Mouse (Mus musculus): ENCODE data around the gene Sash1. TPM values are rescaled to one million over a fixed set of nuclear protein-coding genes. Genes with fewer than 3 reads are reported as not detected.

The Sash1 gene
- total and polyA plus RNA-seq, 3 experiments: 0.16 TPM; not detected in 2

DNA sequence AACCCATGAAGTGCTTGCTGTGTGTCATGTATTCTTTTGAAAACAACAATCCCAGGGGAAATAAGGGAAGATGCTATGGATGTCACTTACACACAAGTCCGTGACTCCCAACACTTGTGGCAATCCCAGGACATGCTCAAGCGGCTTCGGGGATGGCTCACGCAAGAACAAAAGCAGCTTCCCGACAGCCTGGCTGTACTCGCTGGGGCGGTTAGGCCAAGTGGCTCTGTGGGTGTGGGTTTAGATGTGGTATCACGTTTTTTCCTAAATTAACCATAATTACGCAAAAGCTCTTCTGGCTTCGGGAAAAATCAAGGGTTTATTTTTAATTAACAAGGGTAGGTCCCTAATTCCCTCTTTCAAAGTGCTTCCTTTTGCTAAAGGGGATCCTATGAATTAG, 59.6 kb downstream of the Sash1 start:
- DNase-seq (ENCODE audit: low spot score): no peak
- no peaks in the 10 kb centered on the region for H3K4me1 ChIP-seq (ENCODE audit: insufficient read depth, low read depth, low read length)
- ATAC-seq (ENCODE audit: extremely low read depth, insufficient number of reproducible peaks, low FRiP score, poor library complexity, severe bottlenecking): no peak
- TF ChIP-seq POLR2AphosphoS5 (IDR thresholded peaks at IDR 0.05; ENCODE audit: insufficient replicate concordance, low read depth, low read length): no peak
- TF ChIP-seq TAL1 (conservative IDR thresholded peaks at IDR 0.05; ENCODE audit: low read depth, low read length): no peak
- no peak for TF ChIP-seq CTCF (IDR thresholded peaks at IDR 0.05; ENCODE audit: low read depth, low read length)
- no peak for TF ChIP-seq GATA1 (IDR thresholded peaks at IDR 0.05; ENCODE audit: borderline replicate concordance, low read length)
- no peak for TF ChIP-seq GATA2 (IDR thresholded peaks at IDR 0.05; ENCODE audit: borderline replicate concordance, low read depth, low read length)
- H3K4me3 ChIP-seq (ENCODE audit: low read depth, low read length): no peak overlapping the region
- peaks cover 26% of the 10 kb centered on the region for H3K9me3 ChIP-seq (replicated peaks)
- no peaks in the 10 kb centered on the region for H3K36me3 ChIP-seq (replicated peaks)
- H3K27me3 ChIP-seq (ENCODE audit: insufficient read depth, low read length): no peaks in the 10 kb centered on the region

DNA sequence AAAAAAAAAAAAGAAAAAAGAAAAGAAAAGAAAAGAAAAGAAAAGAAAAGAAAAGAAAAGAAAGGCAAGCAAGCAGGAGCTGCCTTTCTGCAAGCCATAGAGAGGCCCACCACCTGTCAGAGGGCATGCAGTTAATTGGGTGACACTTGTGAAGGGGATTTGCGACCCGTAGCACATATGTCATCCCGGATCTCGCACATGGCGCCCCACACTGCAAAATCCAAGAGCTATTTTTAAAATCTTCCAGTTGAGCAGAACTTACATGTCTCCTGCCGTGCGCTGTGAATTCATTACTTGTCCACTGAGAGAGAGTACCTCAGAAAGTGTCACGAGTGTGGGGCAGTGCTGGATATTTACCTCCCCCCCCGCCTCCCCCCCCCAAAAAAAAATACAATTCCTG, 60.0 kb downstream of the Sash1 start:
- DNase-seq (ENCODE audit: low spot score): no peak
- Histone ChIP-seq H3K9me3 (replicated peaks) (peaks cover 26% of the 10 kb centered on the region), H3K4me3 (ENCODE audit: low read depth, low read length) (no peak overlapping the region), H3K36me3 (replicated peaks) (no peaks in the 10 kb centered on the region), H3K4me1 (ENCODE audit: insufficient read depth, low read depth, low read length) (no peaks in the 10 kb centered on the region), H3K27me3 (ENCODE audit: insufficient read depth, low read length) (no peaks in the 10 kb centered on the region)
- no peak for ATAC-seq (ENCODE audit: extremely low read depth, insufficient number of reproducible peaks, low FRiP score, poor library complexity, severe bottlenecking)
- TF ChIP-seq CTCF (IDR thresholded peaks at IDR 0.05; ENCODE audit: low read depth, low read length): no peak
- TF ChIP-seq GATA1 (IDR thresholded peaks at IDR 0.05; ENCODE audit: borderline replicate concordance, low read length): no peak
- TF ChIP-seq TAL1 (conservative IDR thresholded peaks at IDR 0.05; ENCODE audit: low read depth, low read length): no peak
- TF ChIP-seq GATA2 (IDR thresholded peaks at IDR 0.05; ENCODE audit: borderline replicate concordance, low read depth, low read length): no peak
- no peak for TF ChIP-seq POLR2AphosphoS5 (IDR thresholded peaks at IDR 0.05; ENCODE audit: insufficient replicate concordance, low read depth, low read length)

DNA sequence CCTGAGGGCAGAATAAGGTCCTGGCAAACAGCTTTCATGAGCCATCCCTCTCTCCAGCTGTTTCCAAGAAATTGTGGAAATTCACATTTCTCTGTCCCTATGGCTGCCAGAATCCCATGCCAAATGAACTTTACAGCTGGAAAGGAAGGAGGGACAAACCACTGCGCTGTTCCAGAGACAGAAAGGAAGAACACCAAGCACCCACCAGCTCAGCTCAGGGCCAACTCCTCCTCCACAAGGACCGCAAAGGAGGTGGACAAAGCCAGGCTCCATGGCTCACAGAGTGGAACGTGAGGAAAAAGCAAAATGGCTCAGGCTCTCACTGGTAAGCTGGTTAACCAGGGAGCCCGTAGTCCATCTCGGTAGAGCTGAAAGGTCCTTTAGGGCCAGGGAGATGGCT, 67.8 kb downstream of the Sash1 start:
- no peaks in the 10 kb centered on the region for H3K27me3 ChIP-seq (ENCODE audit: insufficient read depth, low read length)
- H3K36me3 ChIP-seq (replicated peaks): no peaks in the 10 kb centered on the region
- no peak overlapping the region for H3K4me3 ChIP-seq (ENCODE audit: low read depth, low read length)
- DNase-seq (ENCODE audit: low spot score): no peak
- no peaks in the 10 kb centered on the region for H3K4me1 ChIP-seq (ENCODE audit: insufficient read depth, low read depth, low read length)
- no peak for TF ChIP-seq GATA2 (IDR thresholded peaks at IDR 0.05; ENCODE audit: borderline replicate concordance, low read depth, low read length)
- TF ChIP-seq GATA1 (IDR thresholded peaks at IDR 0.05; ENCODE audit: borderline replicate concordance, low read length): no peak
- no peak for TF ChIP-seq TAL1 (conservative IDR thresholded peaks at IDR 0.05; ENCODE audit: low read depth, low read length)
- no peak for TF ChIP-seq POLR2AphosphoS5 (IDR thresholded peaks at IDR 0.05; ENCODE audit: insufficient replicate concordance, low read depth, low read length)
- no peak for TF ChIP-seq CTCF (IDR thresholded peaks at IDR 0.05; ENCODE audit: low read depth, low read length)
- no peak for ATAC-seq (ENCODE audit: extremely low read depth, insufficient number of reproducible peaks, low FRiP score, poor library complexity, severe bottlenecking)
- H3K9me3 ChIP-seq (replicated peaks): peaks cover 34% of the 10 kb centered on the region

DNA sequence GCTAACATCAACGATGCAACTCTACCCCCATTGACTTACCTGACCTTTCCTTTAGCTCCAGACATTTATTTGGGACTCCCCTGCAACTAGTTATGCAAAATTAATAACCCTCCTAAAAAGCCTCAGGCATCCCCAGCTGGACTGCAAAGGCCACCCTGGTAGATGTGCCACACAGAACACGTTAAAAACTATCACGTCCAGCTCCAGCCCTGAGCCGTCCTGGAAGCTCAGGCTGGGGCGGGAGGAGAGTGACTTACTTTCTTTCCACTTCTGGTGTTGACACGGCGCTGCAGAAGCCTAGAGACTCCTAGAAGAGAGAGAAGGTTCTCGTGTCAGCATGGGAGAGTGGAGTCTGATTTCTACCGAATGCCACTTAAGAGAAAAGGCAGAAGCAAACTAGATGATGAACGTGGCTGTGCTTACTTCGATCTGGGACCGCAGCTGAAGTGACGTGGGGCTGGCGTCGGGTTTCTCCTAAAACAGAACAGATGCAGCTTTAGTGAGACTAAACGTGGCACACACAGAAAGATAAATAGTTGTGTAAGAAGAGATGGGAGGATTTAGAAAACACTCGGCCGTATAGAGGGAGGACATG, 71.8 kb downstream of the Sash1 start:
- DNase-seq (ENCODE audit: low spot score) (no peak), ATAC-seq (ENCODE audit: extremely low read depth, insufficient number of reproducible peaks, low FRiP score, poor library complexity, severe bottlenecking) (no peak)
- Histone ChIP-seq H3K27me3 (ENCODE audit: insufficient read depth, low read length) (no peaks in the 10 kb centered on the region), H3K4me3 (ENCODE audit: low read depth, low read length) (no peak overlapping the region), H3K9me3 (replicated peaks) (peaks cover 38% of the 10 kb centered on the region), H3K36me3 (replicated peaks) (no peaks in the 10 kb centered on the region), H3K4me1 (ENCODE audit: insufficient read depth, low read depth, low read length) (no peaks in the 10 kb centered on the region)
- TF ChIP-seq GATA1 (IDR thresholded peaks at IDR 0.05; ENCODE audit: borderline replicate concordance, low read length): no peak
- no peak for TF ChIP-seq CTCF (IDR thresholded peaks at IDR 0.05; ENCODE audit: low read depth, low read length)
- no peak for TF ChIP-seq GATA2 (IDR thresholded peaks at IDR 0.05; ENCODE audit: borderline replicate concordance, low read depth, low read length)
- TF ChIP-seq TAL1 (conservative IDR thresholded peaks at IDR 0.05; ENCODE audit: low read depth, low read length): no peak
- TF ChIP-seq POLR2AphosphoS5 (IDR thresholded peaks at IDR 0.05; ENCODE audit: insufficient replicate concordance, low read depth, low read length): no peak

DNA sequence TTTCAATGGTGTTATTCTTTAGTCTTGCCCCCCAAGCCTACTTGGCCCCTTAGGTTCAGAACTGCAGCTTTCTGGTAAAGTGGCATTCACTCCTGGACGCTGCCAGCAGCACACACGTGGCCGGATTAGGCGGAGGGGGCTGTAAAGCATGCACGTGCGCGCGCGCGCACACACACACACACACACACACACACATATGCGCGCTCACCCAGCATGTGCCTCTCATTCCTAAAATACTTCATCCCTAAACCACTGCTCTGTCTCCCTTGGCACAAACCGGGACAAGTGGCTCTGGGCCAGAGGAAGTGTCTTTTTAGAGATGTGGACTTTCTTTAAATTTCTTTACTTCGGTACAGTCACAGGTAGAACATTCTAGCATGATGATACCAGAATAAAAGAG, 72.6 kb downstream of the Sash1 start:
- no peak for ATAC-seq (ENCODE audit: extremely low read depth, insufficient number of reproducible peaks, low FRiP score, poor library complexity, severe bottlenecking)
- TF ChIP-seq GATA2 (IDR thresholded peaks at IDR 0.05; ENCODE audit: borderline replicate concordance, low read depth, low read length) (no peak), CTCF (IDR thresholded peaks at IDR 0.05; ENCODE audit: low read depth, low read length) (no peak), GATA1 (IDR thresholded peaks at IDR 0.05; ENCODE audit: borderline replicate concordance, low read length) (no peak), TAL1 (conservative IDR thresholded peaks at IDR 0.05; ENCODE audit: low read depth, low read length) (no peak), POLR2AphosphoS5 (IDR thresholded peaks at IDR 0.05; ENCODE audit: insufficient replicate concordance, low read depth, low read length) (no peak)
- Histone ChIP-seq H3K4me3 (ENCODE audit: low read depth, low read length) (no peak overlapping the region), H3K27me3 (ENCODE audit: insufficient read depth, low read length) (no peaks in the 10 kb centered on the region), H3K9me3 (replicated peaks) (peaks cover 36% of the 10 kb centered on the region), H3K36me3 (replicated peaks) (no peaks in the 10 kb centered on the region), H3K4me1 (ENCODE audit: insufficient read depth, low read depth, low read length) (no peaks in the 10 kb centered on the region)
- no peak for DNase-seq (ENCODE audit: low spot score)

DNA sequence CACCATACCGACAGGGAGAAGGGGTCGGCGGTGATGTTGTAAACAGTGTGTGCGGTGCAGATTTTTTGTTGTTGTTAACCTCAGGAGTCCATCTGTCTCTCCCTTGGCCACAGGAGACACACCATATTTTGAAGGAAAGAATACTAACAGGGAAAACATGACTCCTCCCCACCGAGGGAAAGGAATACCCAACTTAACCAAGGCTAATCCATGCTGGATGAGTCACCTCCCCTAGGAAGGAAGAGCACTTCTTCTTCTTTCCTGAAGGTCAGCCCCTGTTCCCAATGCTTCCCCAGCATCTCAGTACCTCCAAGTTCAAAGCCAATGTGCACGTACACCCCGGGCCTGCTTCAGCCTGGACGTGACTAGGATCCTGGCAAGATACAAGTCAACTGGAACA, 73.1 kb downstream of the Sash1 start:
- H3K9me3 ChIP-seq (replicated peaks): peaks cover 36% of the 10 kb centered on the region
- H3K4me1 ChIP-seq (ENCODE audit: insufficient read depth, low read depth, low read length): no peaks in the 10 kb centered on the region
- ATAC-seq (ENCODE audit: extremely low read depth, insufficient number of reproducible peaks, low FRiP score, poor library complexity, severe bottlenecking) (no peak), DNase-seq (ENCODE audit: low spot score) (no peak)
- H3K27me3 ChIP-seq (ENCODE audit: insufficient read depth, low read length): no peaks in the 10 kb centered on the region
- no peaks in the 10 kb centered on the region for H3K36me3 ChIP-seq (replicated peaks)
- no peak for TF ChIP-seq TAL1 (conservative IDR thresholded peaks at IDR 0.05; ENCODE audit: low read depth, low read length)
- TF ChIP-seq GATA1 (IDR thresholded peaks at IDR 0.05; ENCODE audit: borderline replicate concordance, low read length): no peak
- TF ChIP-seq GATA2 (IDR thresholded peaks at IDR 0.05; ENCODE audit: borderline replicate concordance, low read depth, low read length): no peak
- no peak for TF ChIP-seq POLR2AphosphoS5 (IDR thresholded peaks at IDR 0.05; ENCODE audit: insufficient replicate concordance, low read depth, low read length)
- TF ChIP-seq CTCF (IDR thresholded peaks at IDR 0.05; ENCODE audit: low read depth, low read length): no peak
- H3K4me3 ChIP-seq (ENCODE audit: low read depth, low read length): no peak overlapping the region

Data from G1E (cell line).